Mouse (Mus musculus) left cerebral cortex, postnatal 10 days (tissue): ENCODE results near the gene Sc5d. TPM values are rescaled to one million over a fixed set of nuclear protein-coding genes. Genes with fewer than 3 reads are reported as not detected.

Experiments used
- DNase-seq, 2 experiments: peaks; one replicate each; pipeline ENCODE4 v3.0.0; 2021 to 2022; ENCODE audit warnings: low spot score in 2 of 2, mixed read lengths in 1 of 2; ENCODE audit errors: extremely low spot score in 1 of 2
- intact Hi-C: fragments of 180-260 bp; cut with DNase I; formaldehyde crosslinking; loops from one replicate; pipeline ENCODE4 v1.15.1; 2025
- total RNA-seq, 2 experiments: library from RNA; stranded (reverse); gene quantifications; 2 replicates each; pipeline ENCODE4 v1.2.3; 2021

The Sc5d gene
- 10 to 100 TPM; 54.2 to 60.9 TPM for total RNA-seq

GRCm38 (mm10) chr9:42264145-42264544 lies at the start of gene Sc5d:
Sc5d (minus strand) TSS chr9:42264256.
- DNase-seq, result peak; percentile 92 to 97
- intact Hi-C loops, result no loop called here

GRCm38 (mm10) chr9:42311311-42311710 lies 47.3 kb upstream of the Sc5d start:
- DNase-seq, result peak in 1 of 2 experiments; percentile 4
- intact Hi-C loops, result no loop called here

GRCm38 (mm10) chr9:42303894-42304293 lies 39.8 kb upstream of the Sc5d start:
- DNase-seq, result no peak
- intact Hi-C loops, result no loop called here

GRCm38 (mm10) chr9:42301082-42301633 lies 37.1 kb upstream of the Sc5d start:
- no peak for DNase-seq
- intact Hi-C loops, result no loop called here

- DNase-seq, result no peak
- intact Hi-C loops, result no loop called here
Measured at GRCm38 (mm10) chr9:42296297-42296922, 32.4 kb upstream of the Sc5d start.

GRCm38 (mm10) chr9:42294131-42294530 lies 30.1 kb upstream of the Sc5d start:
- intact Hi-C loops, result no loop called here
- no peak for DNase-seq

- intact Hi-C loops, result no loop called here
- DNase-seq, result no peak
Measured at GRCm38 (mm10) chr9:42293596-42293995, 29.5 kb upstream of the Sc5d start.

- intact Hi-C loops, result no loop called here
- no peak for DNase-seq
Measured at GRCm38 (mm10) chr9:42293051-42293450, 29.0 kb upstream of the Sc5d start.

GRCm38 (mm10) chr9:42279676-42280075 lies 15.6 kb upstream of the Sc5d start:
- intact Hi-C loops, result no loop called here
- DNase-seq, result no peak

- intact Hi-C loops, result no loop called here
- no peak for DNase-seq
Measured at GRCm38 (mm10) chr9:42278046-42278445, 14.0 kb upstream of the Sc5d start.

GRCm38 (mm10) chr9:42277606-42278005 lies 13.6 kb upstream of the Sc5d start:
- intact Hi-C loops, result no loop called here

GRCm38 (mm10) chr9:42277162-42277561 lies 13.1 kb upstream of the Sc5d start:
- DNase-seq, result no peak
- intact Hi-C loops, result no loop called here

More at GRCm38 (mm10) chr9:42277606-42278005, 13.6 kb upstream of the Sc5d start:
- no peak for DNase-seq

- no peak for DNase-seq
- intact Hi-C loops, result no loop called here
Measured at GRCm38 (mm10) chr9:42275761-42276145, 11.7 kb upstream of the Sc5d start.

- intact Hi-C loops, result no loop called here
- peak in 1 of 2 experiments; percentile 43 for DNase-seq
Measured at GRCm38 (mm10) chr9:42275027-42275760, 11.1 kb upstream of the Sc5d start.

- intact Hi-C loops, result no loop called here
- no peak for DNase-seq
Measured at GRCm38 (mm10) chr9:42273682-42274296, 9.7 kb upstream of the Sc5d start.

- no peak for DNase-seq
- intact Hi-C loops, result no loop called here
Measured at GRCm38 (mm10) chr9:42273174-42273573, 9.1 kb upstream of the Sc5d start.

GRCm38 (mm10) chr9:42272690-42273089 lies 8.6 kb upstream of the Sc5d start:
- DNase-seq, result no peak
- intact Hi-C loops, result no loop called here

- DNase-seq, result no peak
- intact Hi-C loops, result no loop called here
Measured at GRCm38 (mm10) chr9:42271456-42271855, 7.4 kb upstream of the Sc5d start.

GRCm38 (mm10) chr9:42270617-42271016 lies 6.6 kb upstream of the Sc5d start:
- DNase-seq, result no peak
- intact Hi-C loops, result no loop called here

GRCm38 (mm10) chr9:42270081-42270480 lies 6.0 kb upstream of the Sc5d start:
- no peak for DNase-seq
- intact Hi-C loops, result no loop called here
